Mouse (Mus musculus) WW6 (cell line): Measurements from ENCODE around the gene Abhd14a.
A peak's percentile ranks its signal among the peaks of the same experiment; 100 is the strongest.
"Not testable (repeated sequence)": the region's sequence is repeated elsewhere in the genome, so short reads cannot be mapped to it uniquely, and the experiment has no call there.

Experiments used
- DNase-seq: peaks from one replicate; pipeline ENCODE4 v3.0.0-alpha.2; 2013; ENCODE audit warnings: low read depth, low spot score

The Abhd14a gene

DNA sequence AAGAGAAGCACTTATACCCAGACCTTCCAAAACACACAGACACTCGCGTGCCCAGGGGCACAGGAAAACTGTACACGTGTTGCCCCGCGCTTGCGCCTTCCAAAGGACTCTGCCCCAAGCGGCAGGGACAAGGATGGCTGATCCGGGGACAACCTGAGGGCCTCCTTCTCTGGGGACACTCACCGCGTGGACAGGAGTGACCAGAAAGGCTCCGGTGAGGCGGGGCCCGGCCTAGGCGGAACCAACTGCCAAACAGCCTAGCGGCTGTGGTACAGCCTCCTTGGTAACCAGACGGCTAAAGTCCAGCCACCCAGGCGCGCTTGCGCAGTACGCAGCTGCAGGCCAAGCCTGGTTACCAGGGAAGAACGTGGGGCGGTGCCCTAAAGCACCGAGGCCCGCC, at the start of gene Abhd14a, which contains the start of gene Abhd14b:
Gene Abhd14a, minus strand, starts transcription at position 331 of the 400 bp plus-strand sequence.
Gene Abhd14b, plus strand, starts transcription at position 112 of the 400 bp plus-strand sequence.
- DNase-seq: peak; percentile 69

DNA sequence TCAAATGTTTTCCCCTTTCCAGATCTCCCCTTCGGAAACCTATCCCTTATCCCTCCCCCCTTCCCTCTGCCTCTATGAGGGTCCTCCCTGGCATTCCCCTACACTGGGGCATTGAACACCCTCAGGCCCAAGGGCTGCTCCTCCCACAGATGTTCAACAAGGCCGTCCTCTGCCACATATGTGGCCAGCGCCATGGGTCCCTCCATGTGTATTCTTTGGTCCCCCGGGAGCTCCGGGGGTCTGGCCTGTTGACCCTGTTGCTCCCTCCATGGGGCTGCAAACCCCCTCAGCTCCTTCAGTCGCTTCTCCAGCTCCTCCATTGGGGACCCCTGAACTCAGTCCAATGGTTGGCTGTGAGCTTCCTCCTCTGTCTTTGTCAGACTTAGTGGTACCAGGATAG, 40.1 kb upstream of the Abhd14a start:
- DNase-seq: not testable (repeated sequence)

DNA sequence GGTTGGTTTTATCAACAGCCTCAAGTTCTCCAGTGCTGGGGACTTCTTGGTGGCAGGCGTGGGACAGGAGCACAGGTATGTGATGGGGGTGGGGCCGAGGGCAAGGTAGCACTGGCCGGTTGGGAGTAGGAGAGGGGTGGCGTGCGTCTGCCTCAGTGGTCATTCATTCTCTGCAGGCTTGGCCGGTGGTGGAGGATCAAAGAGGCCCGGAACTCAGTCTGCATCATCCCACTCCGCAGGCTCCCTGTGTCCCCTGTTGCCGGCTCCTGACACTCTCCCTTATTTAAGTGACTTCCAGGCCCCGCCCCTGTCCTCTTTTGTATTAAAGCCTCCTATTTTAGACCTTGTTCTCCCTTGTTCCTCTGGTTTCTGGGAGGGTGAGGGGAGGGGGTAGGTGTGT, 37.6 kb upstream of the Abhd14a start:
- no peak for DNase-seq

DNA sequence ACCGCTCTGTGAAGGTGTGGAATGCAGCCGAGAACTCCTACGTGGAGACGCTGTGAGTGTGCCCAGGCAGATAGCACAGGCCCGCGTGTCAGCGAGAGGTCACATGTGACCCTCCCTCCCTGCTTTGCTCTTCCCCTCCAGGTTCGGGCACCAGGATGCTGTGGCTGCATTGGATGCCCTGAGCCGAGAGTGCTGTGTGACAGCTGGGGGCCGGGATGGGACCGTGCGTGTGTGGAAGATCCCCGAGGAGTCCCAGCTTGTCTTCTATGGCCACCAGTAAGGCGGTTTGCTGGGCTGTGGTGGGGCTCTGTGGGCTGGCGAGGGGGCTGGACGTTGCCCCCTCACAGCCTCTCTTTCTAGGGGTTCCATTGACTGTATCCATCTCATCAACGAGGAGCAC, 36.1 kb upstream of the Abhd14a start:
- DNase-seq: no peak

DNA sequence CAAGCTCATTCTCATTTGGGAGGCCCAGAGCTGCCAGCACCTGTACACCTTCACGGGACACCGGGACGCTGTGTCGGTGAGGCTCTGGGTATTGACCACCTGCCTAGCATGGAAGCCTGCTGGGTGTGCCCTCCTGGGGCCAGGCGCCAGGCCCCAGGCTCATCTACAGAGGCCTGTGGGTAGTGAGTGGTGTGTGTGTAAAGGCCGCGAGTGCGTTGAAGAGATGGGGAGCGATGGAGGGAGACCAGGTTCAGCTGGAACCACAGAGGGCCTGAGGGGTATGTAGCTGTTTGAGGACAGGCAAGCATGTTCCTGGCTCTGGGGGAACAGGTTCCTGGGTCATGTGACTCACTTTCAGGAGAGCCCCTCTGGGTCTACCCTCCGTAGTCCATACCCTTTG, 35.7 kb upstream of the Abhd14a start:
- DNase-seq: no peak

DNA sequence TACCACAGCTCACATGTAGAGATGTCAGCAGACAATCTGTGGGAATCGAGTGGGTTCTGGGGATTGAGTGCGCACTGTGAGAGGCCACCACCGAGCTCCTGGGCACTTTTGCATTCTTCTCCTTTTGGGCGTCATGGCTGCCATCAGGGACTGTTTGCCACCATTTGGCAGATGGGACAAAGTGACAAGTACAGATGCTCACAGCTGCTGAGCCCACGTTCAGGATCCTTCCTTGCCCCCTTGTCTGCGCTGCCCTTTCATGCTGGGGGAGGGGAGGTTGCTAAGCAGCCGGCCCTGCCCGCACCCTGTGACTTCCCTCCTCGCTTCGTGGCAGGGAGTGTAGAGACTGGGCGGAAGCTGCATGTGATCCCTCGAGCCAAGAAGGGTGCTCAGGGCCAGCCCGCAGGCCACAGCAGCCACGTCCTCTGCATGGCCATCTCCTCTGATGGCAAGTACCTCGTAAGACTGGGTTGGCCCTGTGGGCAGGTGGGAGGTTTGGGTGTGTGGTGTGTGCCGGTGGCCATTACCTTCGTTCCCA, 35.2 kb upstream of the Abhd14a start:
- DNase-seq: no peak

DNA sequence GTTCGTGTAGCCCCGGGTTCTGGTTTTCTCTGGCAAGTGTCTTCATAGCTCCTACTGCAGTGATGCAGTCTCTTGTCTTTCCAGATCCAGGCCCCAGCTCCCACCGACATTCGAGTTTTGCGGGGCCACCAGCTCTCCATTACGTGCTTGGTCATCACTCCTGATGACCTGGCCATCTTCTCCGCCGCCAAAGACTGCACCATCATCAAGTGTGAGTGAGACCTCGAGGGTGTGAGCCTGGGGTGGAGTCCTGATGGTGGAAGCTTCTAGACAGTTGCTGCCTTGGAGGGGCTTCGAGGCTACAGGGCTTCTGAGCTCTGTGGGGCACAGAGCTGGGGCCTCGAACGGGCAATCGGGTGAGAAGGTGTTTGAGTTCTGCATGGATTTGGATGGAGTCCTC, 34.2 kb upstream of the Abhd14a start:
- no peak for DNase-seq

DNA sequence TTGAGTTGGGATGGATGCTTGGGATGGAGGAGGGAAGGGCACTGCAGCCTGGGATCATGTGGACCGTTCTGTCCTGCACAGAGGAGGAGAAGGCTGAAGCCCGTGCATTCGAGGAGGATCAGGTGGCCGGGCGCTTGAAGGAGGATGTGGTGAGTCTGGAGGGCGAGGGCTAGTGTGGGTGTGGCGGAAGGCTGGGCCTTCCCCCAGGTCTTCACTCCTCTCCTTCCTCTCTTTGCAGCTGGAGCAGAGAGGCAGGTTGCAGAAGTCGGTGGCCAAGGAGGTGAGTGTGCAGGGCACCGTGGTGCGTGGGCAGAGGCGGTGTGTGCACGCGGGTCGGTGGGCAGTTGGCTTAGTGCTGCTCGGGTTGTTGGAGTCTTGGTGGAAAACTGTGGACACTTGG, 33.6 kb upstream of the Abhd14a start:
- DNase-seq: no peak

DNA sequence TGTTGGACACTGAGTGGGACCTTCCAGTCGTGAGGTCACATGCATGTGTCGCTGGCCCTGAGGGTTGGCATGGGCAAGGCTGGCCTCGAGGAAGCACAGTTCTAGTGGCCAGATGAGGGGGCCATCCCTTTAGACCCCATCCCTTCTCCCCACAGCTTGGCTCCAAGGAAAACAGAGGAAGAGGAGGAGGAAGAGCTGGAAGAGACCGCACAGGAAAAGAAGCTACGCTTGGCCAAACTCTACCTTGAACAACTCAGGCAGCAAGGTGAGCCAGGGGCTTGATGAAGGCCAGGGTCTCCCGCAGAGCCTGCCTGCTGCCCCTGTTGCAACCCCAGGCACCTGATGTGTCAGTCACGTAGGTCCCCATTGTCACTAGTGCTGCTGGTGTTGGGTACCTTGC, 33.1 kb upstream of the Abhd14a start:
- no peak for DNase-seq

DNA sequence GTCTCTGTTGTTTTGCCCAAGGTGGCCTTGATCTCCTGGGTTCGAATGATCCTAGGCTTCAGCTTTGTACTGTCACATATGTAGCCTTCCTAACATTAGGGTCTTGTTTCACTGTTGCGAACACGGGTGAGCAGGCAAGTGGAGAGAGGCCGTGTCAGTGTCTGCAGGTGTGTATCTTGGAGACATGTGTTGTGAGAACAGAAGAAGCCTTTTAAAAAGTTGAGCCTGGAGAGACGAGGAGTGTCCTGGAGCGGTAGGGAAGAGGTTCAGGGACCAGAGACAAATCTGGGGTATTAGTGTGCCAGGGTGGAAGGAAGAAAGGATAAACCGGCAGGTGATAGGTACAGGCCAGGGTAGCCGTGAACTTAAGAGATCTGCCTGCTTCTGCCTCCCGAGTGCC, 30.6 kb upstream of the Abhd14a start:
- DNase-seq: no peak

DNA sequence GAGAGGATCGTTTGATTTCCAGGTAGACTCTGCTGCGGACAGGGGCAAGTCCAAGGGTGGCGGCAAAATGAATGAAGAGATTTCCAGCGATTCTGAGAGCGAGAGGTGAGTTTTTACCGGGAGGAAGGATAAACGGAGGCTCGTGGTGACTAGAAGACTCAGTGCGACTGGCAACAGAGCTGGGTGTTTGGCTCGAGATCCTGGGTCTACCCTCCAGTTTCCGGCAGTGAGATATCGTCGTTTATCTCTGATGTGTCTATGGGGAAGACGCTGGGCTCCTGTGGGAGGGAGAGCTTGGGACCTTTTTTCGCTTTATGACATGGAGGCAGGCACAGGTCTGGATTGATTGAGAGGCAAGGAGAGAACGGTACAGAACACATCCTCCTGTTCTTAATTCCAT, 30.2 kb upstream of the Abhd14a start:
- DNase-seq: no peak

DNA sequence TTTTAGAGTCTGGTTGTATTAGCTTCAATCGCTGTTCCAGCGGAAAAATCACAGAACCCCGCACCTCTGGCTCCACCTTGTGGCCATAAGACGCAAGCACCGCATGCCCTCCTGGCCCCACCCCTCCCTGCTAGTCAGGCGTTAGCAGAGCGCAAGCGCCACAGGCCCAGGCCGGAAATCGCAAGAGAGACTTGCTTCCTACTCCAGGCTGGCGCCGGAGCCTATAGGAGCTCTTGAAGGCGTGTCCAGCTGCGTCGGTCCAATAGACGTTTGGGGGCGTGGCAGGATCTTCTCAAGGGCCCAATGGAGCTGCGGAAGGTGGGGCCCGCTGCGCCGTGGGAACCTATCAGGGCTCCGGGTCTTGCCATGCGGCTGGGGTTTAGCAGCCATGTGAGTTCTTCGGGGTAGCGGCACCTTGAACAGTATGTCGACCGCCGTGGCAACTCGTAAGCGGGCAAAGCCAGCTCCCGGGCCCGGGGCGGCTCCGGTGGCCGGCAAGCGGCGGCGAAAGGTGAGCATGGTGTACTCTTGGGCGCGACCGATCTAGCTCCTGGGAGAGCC, 29.5 kb upstream of the Abhd14a start, which contains the start of gene Parp3:
Gene Parp3, minus strand, starts transcription at position 26 of the 561 bp plus-strand sequence.
- peak; percentile 98 for DNase-seq

DNA sequence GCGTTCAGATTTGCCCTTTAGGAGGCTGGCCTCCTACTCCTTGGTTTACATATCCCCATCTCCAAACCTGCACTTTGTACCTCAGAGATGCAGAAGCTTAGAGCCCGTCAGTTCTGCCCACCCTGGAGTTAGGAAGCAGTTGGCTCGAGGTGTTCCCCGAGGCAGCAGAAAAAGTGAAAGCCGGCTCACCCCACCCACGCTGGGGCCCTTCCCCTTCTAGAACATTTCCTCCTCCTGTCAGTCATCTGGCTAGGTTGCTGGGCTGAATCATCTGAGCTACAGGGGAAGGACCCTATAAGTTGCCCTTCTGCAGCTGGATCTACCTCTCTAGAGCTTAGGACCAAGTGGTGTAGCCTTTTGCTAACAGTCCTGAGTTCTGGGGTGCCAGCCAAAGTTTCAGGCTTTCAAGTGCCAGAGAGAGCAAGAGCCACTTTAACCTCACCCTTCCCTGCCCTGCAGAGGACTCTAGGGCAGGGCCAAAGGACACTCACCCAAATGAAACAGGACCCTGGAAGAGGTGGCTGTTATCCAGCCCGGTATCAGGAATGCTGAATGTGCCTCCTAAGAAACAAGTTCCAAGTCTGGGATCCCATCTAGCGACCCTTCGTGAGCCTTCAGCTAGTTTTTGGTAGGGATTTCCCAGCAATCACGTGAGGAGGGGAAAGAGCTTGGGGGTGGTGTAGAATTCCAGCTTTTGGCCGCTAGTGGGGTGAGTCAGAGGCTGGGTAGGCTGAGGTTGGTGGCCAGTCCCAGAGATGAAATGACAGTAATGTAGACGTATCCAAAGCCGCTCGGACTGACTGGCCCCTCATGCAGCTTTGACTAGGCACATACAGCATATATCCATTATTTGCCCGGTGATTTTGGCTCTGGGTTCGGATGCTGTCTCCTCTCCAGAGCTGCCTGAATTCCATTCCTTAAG, 28.8 kb upstream of the Abhd14a start:
- no peak for DNase-seq

DNA sequence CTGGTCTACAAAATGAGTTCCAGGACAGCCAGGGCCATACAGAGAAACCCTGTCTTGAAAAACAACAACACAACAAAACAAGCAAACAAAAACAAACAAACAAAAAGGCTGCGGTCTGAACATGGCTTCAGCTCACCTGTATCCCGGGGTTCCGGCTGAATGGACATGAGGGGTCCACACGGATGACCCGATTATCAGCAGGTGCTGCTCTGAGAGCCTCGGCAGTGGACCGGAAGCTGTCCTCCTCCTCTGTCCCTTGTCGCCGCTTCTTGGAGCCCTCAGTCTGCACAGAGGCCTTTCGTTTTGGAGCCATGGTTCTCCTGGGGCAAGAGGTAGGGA, 28.2 kb upstream of the Abhd14a start, which contains the start of gene Rrp9:
Gene Rrp9, plus strand, starts transcription at position 301 of the 339 bp plus-strand sequence.
- DNase-seq: no peak

DNA sequence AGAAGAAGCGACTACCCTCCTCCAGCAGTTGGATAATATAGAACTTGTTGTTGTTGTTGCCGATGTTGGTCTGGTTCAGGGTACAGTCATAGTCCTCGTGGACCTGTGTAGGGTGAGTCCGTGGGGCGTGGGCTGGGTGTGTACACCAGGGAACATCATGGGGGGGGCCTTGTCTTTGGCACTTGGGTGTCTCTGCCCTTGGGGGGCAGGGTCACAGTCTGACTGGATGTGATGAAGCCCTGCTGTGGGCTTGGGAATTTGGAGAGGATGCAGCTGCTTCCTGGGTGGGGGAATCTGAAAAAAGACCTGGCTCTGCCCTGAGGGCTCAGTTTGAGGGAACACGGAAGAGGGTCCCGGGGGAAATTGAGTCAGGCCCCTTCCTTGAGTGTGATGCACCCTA, 27.6 kb upstream of the Abhd14a start:
- DNase-seq: no peak

DNA sequence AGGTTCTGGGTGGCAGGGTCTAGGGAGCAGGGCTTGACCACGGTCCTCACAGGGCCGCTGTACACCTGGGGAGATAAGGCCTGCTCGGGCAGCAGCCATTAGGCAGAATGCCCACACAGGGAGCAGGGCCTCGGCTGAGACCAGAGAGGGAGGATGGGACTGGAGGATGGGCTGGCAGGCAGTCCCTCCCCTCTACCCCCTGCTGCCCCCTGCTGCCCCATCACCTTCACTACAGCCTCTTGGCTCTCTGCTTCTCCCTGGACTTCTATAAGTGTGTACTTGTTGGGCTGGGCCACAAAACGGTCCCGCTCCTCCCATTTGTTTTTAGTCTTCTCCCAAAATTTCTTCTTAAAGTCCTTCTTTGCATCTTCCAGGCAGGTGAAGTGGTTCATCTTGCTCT, 27.0 kb upstream of the Abhd14a start:
- no peak for DNase-seq

DNA sequence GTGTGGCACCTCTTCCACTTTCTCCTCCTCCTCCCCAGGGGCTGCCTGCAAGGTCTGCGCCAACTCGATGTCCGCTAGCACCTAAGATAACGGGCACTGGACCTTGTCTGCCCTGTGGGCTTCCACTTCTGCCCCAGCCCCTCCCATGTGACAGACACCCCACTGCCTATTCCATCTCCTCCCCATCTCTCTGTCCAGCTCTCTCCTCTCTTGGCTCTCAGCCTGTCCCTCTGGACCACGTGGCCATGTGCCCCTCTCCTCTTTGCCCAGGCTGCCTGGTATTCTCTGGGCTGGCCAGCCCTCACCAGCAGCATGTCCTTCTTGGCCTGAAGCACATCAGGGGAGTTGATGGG, 26.3 kb upstream of the Abhd14a start:
- DNase-seq: no peak

DNA sequence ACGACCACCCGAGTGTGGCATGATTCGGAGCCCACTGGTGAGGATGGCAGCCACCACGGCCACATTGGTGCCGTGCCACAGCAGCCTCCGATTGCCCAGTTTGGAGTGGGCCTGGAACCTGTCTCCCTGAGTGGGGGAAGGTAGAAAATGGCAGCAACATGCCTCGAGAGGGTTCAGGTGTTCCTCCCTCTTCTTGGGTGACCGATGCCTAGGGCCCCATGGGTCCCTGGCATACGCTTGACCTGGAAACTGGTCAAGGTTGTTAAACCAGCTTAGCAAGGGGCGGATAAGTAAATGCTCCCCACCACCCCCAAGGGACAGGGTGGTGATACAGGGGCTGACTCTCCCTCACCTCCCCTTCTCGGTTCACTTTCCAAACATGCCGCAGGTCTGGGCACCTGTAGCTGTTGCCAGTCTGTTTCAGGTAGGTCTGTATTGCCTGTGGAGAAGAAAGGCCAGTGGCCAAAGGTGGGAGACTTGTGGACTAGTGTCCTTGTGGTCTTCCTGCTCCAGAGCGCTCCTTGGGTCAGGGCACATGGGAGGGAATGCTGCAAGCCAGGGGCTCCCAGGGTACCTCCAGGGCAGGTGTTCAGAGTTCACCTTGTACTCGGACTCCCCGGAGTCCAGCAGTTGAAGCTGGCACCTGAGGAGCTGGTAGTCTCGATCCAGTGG, 25.7 kb upstream of the Abhd14a start:
- no peak for DNase-seq

DNA sequence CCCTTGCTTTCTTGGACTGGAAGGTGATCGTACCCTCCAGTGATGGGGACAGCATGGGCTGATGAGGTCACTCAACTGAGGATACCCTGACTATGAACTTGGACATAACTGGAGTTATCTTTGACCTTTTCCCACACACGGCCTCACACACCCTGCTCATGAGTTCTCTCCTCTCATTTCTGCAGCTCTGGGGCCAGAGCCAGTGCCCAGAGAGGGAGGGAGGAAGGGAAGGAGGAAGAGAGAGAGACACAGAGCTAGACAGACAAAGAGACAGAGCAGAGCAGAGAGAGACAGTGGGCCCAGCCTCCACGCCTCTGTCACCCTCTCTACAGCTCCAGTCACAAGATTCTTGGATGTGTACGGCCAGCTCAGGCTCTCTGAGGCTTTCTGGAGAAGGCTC, 24.8 kb upstream of the Abhd14a start:
- no peak for DNase-seq

DNA sequence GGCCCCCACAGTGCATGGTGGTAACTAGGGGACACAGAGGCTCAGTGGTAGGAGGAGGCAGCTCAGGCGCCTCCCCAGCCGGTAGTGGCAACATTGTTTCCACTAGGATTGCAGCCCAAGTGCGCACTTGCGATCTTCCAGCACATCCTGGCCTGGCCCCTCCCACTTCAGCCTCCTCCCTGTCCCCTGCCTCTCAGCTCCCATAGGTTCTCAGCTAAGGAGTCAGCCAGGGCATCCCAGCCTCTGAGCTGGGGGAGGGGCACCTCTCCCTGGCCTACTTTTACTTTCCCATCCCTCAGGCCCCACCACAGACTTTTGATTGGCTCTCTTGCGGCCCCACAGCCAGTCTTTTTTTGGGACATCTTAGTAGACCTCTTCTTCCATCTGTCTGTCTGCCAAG, 24.4 kb upstream of the Abhd14a start:
- no peak for DNase-seq

DNA sequence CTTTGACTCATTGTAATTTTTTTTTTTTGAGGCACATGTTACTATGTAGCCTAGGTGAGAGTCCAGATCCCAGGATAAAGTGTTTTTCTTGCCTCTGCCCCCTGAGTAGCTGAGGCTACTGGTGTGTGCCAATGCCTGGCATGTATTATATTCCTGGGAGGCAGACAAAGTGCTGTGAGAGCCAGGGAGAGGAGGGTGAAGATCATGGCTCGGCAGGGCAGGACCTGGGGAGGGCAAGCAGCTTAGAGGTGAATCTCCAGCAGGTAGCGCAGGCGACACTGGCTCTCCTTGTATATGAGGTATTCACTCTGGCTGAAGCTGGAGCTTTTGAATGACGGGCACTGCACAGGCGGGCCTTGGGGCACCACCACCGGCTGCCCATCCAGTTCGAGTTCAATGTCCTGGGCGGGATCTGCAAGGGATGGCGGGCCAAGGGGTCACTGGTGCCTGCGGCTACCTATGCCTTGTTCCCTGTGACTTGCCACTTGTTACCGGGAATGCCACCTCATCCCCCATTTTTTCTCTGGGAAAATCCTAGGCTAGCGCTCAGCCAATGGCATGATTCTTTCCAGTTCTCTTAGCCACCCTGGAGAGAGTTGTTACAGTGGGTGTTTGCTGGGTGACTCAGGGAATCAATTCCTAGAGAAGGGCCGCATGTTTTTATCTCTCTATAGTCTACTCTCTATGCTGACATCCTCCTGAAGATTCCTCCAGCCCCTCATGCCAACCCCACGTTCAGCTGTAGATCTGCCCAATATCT, 23.7 kb upstream of the Abhd14a start:
- no peak for DNase-seq

DNA sequence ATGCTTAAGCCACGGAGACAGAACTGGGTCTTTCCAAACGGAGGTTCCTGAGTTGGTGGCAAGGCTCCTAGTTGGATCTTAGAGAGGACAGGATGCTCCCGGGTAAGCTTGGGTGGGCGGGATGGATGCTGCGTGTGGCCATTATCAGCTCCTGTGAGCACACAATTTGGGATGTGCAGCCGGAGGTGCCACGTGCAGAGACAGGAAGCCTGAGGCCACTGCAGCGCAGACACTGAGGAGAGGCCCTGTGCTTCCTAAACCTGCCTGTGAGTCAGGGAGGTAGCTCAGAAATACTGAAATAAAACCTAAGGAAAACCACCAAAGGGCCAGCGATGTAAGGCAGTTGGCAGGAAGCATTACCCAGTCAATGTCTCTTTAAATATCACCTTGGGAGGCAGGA, 22.3 kb upstream of the Abhd14a start:
- DNase-seq: no peak
